Mouse (Mus musculus) stomach, postnatal 0 days (tissue): ENCODE measurements around the gene Wfdc16.

ENCODE experiments used
- CTCF ChIP-seq: IDR thresholded peaks from 2 replicates; pipeline ENCODE4 v1.5.1; 2016; ENCODE audit warnings: antibody characterized with exemption, low read depth, mild to moderate bottlenecking, moderate library complexity
- EP300 ChIP-seq: optimal IDR thresholded peaks from 2 replicates; pipeline ENCODE3; 2016; ENCODE audit warnings: antibody characterized with exemption

GRCm38 (mm10) chr2:164600179-164600578 is 38.4 kb downstream of the Wfdc16 start:
- TF ChIP-seq CTCF (peak; percentile 32), EP300 (no peak)
